Mouse (Mus musculus): ENCODE measurements around the gene Rasgrf2.

Rasgrf2 gene

GRCm38 (mm10) chr13:91938826-91939225, 192.6 kb downstream of the Rasgrf2 start:
- WGBS = 69% methylated on average over 1 of the region's 1 CpGs

GRCm38 (mm10) chr13:91937232-91937631, 194.2 kb downstream of the Rasgrf2 start:
- 45% methylated on average over 2 of the region's 2 CpGs for WGBS

- 95% methylated on average over 1 of the region's 1 CpGs for WGBS
These were observed 199.3 kb downstream of the Rasgrf2 start for GRCm38 (mm10) chr13:91932122-91932521.

DNA sequence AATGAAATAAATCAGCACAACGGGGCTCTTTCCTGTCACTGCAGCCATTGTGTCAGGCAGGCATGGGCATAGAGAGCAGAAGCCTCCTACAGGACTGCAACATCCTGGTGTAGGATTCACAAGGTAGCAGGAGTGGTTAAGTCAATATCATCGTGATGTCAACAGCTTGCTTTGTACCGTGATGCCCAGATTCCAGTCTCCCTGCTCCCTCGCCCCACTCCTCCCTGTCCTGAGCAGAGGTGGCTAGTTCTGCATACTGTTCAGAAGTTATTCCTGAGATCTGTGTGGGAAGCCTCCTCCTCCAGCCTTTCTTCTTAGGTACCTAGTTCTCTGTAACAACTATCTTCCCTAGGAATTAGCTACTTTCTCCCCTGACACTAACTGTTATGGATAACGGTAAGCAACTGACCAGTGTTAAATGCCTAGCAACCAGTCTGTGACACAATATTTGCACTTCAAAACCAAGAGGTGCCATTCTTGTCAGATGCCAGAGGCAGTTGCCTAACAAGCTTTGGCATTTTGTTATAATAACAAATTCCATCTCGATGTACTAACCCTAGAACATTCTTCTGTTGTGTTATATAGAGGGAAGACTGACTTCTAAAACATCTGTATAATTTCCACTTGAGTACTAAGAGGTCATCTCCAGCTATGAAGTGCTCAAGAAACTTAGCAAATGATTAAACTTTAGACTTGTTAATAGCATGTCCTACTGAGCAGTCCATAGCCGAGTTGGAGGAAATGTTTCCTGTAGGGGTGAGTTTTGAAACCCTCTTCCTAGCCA, 201.3 kb downstream of the Rasgrf2 start:
- 60% methylated on average over 7 of the region's 7 CpGs for WGBS

- WGBS = 84% methylated on average over 4 of the region's 4 CpGs
These were observed 202.7 kb downstream of the Rasgrf2 start for GRCm38 (mm10) chr13:91928605-91929389.

DNA sequence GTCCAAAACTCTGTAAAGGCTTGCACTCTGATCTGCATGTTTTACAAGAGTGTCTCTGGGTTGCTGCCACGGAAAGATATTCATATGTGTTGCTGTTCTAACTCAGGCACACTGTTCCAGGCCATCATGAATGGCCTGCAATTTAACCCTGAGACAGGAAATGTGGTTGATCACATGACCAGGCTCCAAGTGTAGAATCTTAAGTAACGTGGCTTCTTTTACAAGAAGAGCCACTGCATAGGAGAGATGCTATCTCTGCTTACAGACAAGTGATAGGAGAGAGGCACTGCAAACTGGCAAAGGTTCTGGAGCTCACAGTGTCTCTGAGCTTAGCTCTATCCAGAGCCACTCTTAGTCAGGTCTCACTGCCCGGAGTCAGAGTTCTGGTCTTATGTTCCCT, 210.4 kb downstream of the Rasgrf2 start:
- 75% methylated on average over 3 of the region's 3 CpGs for WGBS

DNA sequence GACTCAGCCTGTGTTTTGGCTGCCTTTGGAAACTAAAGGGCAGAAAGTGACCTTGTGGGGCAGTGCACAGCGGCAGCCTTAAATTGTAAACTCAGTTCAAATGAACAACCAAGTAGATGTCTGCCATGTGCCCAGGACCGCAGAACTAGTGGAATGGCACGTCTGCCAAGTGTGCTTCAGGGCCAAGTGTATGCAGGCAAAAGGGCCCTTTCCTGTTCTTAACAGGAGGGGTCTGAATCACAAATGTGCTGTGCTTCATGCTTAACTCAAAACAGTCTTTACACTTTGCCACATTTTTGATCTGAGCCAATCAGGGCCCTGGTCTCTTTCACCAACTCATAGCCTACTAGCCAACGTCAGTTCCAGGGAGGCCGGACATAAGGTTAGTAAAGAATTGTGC, 212.7 kb downstream of the Rasgrf2 start:
- 67% methylated on average over 5 of the region's 5 CpGs for WGBS

DNA sequence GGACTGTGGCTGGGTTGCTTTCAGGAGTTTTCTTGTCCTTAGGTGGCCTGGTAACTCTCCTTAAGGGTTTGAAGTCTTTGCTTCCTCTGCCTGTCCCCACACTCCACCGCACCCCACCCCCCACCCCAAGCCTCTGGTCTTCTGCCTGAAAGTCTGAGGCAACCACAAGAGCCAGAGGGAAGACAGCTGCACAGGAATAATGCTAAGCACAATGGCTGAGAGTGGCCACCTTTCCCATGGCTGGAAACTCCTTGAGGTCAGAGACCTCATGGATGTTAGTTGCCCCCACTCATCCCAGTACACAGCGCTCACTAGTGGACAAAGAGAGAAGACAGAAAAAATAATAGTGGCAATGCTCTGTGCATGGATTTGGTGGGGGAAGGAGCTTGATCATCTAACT, 213.6 kb downstream of the Rasgrf2 start:
- 90% methylated on average over 2 of the region's 2 CpGs for WGBS

- 72% methylated on average over 5 of the region's 5 CpGs for WGBS
These were observed 215.1 kb downstream of the Rasgrf2 start for GRCm38 (mm10) chr13:91916308-91916707.

DNA sequence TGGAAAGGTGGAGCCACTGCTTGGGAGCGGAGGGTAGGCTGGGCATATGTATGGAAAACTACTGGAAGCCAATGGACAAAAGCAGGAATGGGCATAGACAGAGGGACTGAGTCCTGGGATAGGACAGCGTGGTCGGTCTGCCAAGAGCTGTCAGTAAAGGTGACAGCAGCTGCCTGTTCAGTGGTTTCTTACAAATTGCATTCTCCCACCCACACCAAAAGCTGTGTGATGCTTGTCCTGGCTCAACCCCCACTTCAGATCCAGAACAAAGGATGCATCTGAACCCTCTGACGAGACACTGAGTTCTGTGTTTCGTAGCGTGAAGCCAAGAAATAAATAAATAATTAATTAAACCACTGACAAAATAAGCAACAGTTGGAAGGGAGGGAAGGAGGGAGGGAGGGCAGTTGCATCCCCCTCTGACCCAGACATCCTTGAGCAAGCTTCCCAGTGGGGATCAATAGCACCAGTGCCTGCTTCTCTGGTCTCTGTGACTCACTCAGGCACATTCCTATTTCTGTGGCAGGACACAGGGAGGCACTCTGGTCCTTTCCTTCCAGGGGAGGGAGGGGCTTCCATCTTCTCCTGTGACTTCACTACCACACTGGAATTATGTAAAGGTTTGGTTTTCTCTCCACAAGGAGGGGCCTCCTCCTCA, 215.7 kb downstream of the Rasgrf2 start:
- 54% methylated on average over 6 of the region's 6 CpGs for WGBS

DNA sequence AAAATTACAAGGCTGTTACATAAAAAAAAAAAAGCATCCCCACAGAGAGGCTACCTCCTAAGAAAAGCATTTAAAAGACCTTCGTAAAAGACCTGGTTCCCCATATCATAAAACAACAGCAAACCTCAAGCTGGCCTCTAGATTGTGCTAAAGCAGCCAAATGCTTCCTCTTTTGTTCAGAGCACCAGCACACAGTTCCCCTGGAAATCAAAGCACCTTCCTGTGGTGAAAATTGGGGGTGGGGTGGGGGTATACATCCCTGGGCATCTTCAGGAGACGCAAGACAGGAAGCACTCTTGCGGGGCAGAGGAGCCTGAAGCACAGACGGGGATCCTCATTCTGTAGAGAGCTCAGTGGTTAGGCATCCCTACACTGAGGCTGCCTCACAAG, 216.3 kb downstream of the Rasgrf2 start:
- 51% methylated on average over 4 of the region's 4 CpGs for WGBS

- WGBS = 31% methylated on average over 10 of the region's 10 CpGs
These were observed 223.1 kb downstream of the Rasgrf2 start for GRCm38 (mm10) chr13:91908202-91908980.

DNA sequence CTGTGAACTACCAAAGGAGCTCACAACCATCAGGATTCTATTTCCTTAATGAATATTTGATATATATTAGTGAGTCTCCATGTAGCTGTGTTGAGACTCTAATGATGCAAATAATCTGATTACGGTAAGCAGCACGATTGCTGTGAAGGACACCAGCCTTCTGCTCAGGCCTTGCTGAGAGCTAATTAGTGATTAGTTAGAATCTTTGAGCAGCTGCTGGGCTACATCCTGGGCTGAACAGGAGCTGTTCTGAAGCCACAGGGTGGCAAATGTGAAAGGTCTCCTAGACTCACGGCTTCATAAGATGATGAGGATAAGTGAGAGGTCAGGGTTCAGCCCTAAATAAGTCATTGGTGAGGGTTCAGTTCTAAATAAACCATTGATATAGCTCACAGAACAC, 225.1 kb downstream of the Rasgrf2 start:
- WGBS = 70% methylated on average over 3 of the region's 3 CpGs

DNA sequence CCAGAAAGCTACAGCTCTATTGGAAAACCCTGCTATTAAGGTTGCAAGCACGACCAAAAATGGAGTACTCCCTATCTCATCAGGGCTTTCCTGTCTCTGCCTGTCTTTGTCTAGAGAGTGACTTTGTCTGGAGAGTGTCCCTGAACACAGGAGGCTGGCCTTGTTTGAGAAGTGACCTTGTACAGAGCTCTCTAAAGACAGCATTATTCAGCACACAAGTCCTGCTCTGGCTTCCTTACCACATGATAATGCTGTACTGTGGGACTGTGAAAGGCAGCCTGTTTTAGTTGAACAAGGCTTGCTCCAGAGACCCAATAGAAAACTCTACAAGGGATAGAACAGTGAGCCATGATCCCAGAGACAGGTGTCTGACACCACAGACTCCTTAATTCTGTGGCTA, 235.0 kb downstream of the Rasgrf2 start:
- WGBS = 52% methylated on average over 1 of the region's 1 CpGs

DNA sequence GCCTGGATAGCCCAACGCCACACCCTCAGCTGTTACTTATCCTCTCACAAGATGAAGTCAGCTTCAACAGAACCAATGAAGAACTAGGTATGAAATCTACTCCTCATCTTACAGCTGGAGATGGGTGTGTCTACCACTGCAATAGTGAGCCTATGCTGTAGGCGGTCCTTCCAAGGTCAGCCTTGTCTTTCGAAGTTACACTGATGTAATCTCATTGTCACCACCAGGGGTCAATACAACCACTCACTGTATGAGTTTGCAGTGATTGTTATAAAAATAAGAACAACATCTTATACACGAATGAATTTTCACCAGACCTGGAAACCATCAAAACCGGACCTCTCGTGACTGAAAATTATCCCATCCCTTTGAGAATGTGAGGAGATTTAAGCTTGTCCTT, 238.3 kb downstream of the Rasgrf2 start:
- WGBS = 64% methylated on average over 6 of the region's 6 CpGs

DNA sequence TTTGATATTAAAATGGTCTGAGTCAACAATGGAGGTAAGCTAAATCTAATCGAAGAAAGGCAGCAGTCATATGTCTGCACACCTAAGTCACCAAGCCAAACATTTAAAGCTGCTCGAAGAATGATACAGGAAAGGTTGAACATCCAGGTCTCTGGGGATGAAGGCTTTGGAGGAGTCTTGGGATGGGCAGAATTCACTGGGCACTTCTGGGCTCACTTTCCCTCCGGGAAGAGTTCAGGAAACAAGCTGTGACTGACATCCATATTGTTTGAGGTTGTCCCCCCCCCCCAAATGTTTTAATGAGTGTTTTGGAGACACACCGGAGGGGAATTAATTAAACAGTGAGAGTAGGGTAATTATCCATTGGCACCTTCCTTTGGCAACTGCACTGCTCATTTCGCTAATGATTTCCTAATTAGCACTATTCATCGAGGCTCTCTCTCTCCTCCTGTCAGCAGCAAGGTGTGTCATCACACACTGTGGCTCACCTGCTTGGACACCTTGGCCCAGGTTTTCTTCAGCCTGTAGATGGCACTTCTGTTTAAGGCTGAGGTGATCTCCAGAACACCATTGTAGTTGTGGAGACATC, 241.3 kb downstream of the Rasgrf2 start:
- WGBS = 52% methylated on average over 6 of the region's 6 CpGs

DNA sequence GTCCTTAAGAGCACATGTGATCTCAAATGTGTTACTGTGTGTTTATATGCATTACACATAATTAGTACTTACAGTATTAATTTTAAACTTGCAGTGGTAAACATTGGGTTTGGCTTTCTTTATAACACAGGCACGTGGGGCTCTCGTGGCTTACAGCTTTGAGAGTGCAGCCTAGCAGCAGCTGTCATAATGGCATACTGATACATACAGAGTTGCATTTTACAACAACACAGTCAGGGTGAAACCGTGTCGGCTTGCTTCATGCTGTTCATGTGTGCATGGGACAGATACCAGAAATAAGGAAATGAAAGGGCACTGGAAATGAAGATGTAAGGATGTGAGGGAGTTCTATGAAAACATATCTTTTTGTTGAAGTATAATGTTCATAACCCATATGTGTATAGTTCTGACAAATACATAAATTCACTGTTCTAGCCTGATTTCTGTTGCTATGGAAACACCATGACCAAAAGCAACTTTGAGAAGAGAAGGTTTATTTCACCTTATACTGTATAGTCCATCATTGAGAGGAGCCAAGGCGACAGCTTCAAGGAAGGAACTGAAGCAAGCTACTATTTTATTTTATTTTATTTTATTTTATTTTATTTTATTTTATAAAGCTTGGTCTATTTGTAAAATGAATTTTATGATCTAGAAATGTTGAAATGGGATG, 246.6 kb downstream of the Rasgrf2 start:
- WGBS = 53% methylated on average over 5 of the region's 5 CpGs

DNA sequence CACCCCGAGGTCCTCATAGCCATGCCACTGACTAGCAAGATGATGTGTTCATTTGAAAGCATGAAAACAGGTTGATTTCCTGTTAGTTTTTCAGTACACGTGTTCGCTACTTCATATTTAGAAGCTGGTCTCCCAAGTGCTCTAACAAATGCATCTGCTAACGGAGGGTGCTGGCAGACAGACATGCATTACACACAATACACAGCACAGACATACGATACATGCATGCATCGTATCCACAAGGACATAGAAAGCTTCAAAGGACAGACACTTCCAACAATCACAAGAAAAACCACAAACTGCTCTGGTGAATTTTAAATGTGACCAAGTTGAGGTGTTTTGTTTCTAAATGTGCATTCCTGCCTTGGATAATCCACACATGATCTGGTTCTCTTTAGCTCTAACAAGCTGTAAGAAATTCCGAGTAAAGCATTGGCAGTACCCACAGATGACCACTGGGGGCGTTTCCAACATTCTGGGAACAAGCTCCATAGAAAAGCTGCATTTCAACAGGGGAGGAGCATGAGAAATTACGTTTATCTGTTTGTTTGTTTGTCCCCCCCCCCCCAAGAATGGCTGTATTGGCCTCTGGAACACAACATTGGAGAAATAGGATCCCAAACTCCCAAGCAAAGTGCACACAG, 249.5 kb downstream of the Rasgrf2 start:
- 47% methylated on average over 9 of the region's 9 CpGs for WGBS

GRCm38 (mm10) chr13:91880256-91880655, 251.2 kb downstream of the Rasgrf2 start:
- WGBS = 77% methylated on average over 4 of the region's 4 CpGs

- WGBS = 88% methylated on average over 3 of the region's 3 CpGs
These were observed 253.5 kb downstream of the Rasgrf2 start for GRCm38 (mm10) chr13:91877996-91878395.
